21 mouse cellular contexts compared by ENCODE assay signal in genomic region chr5:115668986-115669385, GRCm38 (mm10). TPM values are rescaled to one million over a fixed set of nuclear protein-coding genes. Genes with fewer than 3 reads are reported as not detected.
A peak's percentile ranks its signal among the peaks of the same experiment; 100 is the strongest.
DNase-seq lines count a peak whose midpoint lies in the region; ATAC-seq and TF ChIP-seq lines count a peak whose summit lies in the region.
"Had no signal": no experiment of that assay in that cellular context is flagged by ENCODE, and none has a peak within 500 bp of the region (broad histone marks: within the 10 kb centered on the region; RNA-seq: fewer than 3 reads in every experiment).

No protein-coding gene starts in this region.

- no peak overlapping the region for H3K9ac ChIP-seq in liver, postnatal 0 days (replicated peaks)
- H3K9ac ChIP-seq: embryonic facial prominence, embryonic 13.5 days; embryonic facial prominence, embryonic 15.5 days; forebrain, embryonic 13.5 days had no signal

- peak; percentile 68 for DNase-seq in heart, adult 11 months
- DNase-seq in heart, adult 8-10 months (ENCODE audit: low spot score) = no peak
- DNase-seq in liver = peak; percentile 1
- no peak for DNase-seq in liver, postnatal 0 days
- peak; percentile 26 for DNase-seq in testis, postnatal 10 days (ENCODE audit: low spot score)
- no peak for DNase-seq in testis, postnatal 14 days (ENCODE audit: low spot score)
- DNase-seq: adrenal gland, adult 2 months; adrenal gland, postnatal 10 days; adrenal gland, postnatal 25 days; cerebellum, adult 11 months; cerebellum, adult 18-20 months; cerebellum, adult 8-10 months; cerebellum, adult 9-11 months; cerebellum, postnatal 14 days; cerebellum, postnatal 36 days; embryo, embryonic 11 days had no signal

- no peaks in the 10 kb centered on the region for H3K9me3 ChIP-seq in liver, postnatal 0 days (ENCODE audit: low read length)
- H3K9me3 ChIP-seq: embryonic facial prominence, embryonic 13.5 days; embryonic facial prominence, embryonic 15.5 days; forebrain, embryonic 13.5 days had no signal

- WGBS in liver, postnatal 0 days (ENCODE audit: insufficient replicate concordance) = 87% methylated on average over 12 of the region's 12 CpGs

- no peak for TF ChIP-seq CTCF in liver, postnatal 0 days (IDR thresholded peaks at IDR 0.05; ENCODE audit: low read depth)

- no peaks in the 10 kb centered on the region for H3K36me3 ChIP-seq in liver, postnatal 0 days (replicated peaks; ENCODE audit: insufficient read depth, low read length)
- H3K36me3 ChIP-seq: embryonic facial prominence, embryonic 13.5 days; embryonic facial prominence, embryonic 15.5 days had no signal

- no peak overlapping the region for H3K4me3 ChIP-seq in liver, postnatal 0 days (ENCODE audit: low read depth, low read length)
- H3K4me3 ChIP-seq: embryonic facial prominence, embryonic 13.5 days; embryonic facial prominence, embryonic 15.5 days; erythroblast, embryonic 14.5 days; forebrain, embryonic 13.5 days had no signal

- H3K27ac ChIP-seq in liver, postnatal 0 days (ENCODE audit: low read depth) = no peak overlapping the region
- H3K27ac ChIP-seq: embryonic facial prominence, embryonic 13.5 days; embryonic facial prominence, embryonic 15.5 days; forebrain, embryonic 13.5 days had no signal

- no peaks in the 10 kb centered on the region for H3K27me3 ChIP-seq in liver, postnatal 0 days (ENCODE audit: insufficient read depth, low read length)
- H3K27me3 ChIP-seq: embryonic facial prominence, embryonic 13.5 days; embryonic facial prominence, embryonic 15.5 days; forebrain, embryonic 13.5 days had no signal

- no peaks in the 10 kb centered on the region for H3K4me1 ChIP-seq in liver, postnatal 0 days (ENCODE audit: insufficient read depth)
- H3K4me1 ChIP-seq: embryonic facial prominence, embryonic 13.5 days had no signal

- ATAC-seq in liver, postnatal 0 days = no peak
- ATAC-seq: forebrain, embryonic 13.5 days; forebrain, embryonic 16.5 days had no signal

- no peak for TF ChIP-seq EP300 in liver, postnatal 0 days (IDR thresholded peaks at IDR 0.05; ENCODE audit: low read depth)

- no peak overlapping the region for H3K4me2 ChIP-seq in liver, postnatal 0 days (ENCODE audit: low read depth, low read length)
- H3K4me2 ChIP-seq: embryonic facial prominence, embryonic 13.5 days; embryonic facial prominence, embryonic 15.5 days; forebrain, embryonic 13.5 days had no signal

RNA-seq across cellular contexts. Expression of gene Rab35, which starts 37.3 kb away (rescaled TPM):
- total RNA-seq in heart, adult 8-10 months (2022) = 10 to 100 TPM; 42.0 to 48.0 (median 44.0) TPM
- 7.6 and 8.6 TPM in 2 replicates for polyA plus RNA-seq in liver, postnatal 0 days (2015; fragmentation: Nextera tagmentation; extraction: Ambion mirVana)

Comparison
In these comparisons a context has a peak if more than half of its experiments do, and no peak if none do; other contexts are left out.
1. DNase-seq: peak in heart, adult 11 months (single experiment), liver (single experiment) and testis, postnatal 10 days (single experiment); none in heart, adult 8-10 months (single experiment), liver, postnatal 0 days (single experiment) and testis, postnatal 14 days (single experiment).